Mouse (Mus musculus) forebrain, embryonic 14.5 days (tissue): ENCODE measurements around the gene Stk31. TPM values are rescaled to one million over a fixed set of nuclear protein-coding genes. Genes with fewer than 3 reads are reported as not detected.
"Not testable (repeated sequence)": the region's sequence is repeated elsewhere in the genome, so short reads cannot be mapped to it uniquely, and the experiment has no call there.

ENCODE experiments used
- ATAC-seq: fragments of 200-750 bp; cut with Nextera tagmentation; 2 replicates; pipeline ENCODE4 v1.8.0; 2017; ENCODE audit warnings: mild to moderate bottlenecking, moderate library complexity
- DNase-seq: peaks from one replicate; pipeline ENCODE4 v3.0.0-alpha.2; 2015; ENCODE audit warnings: low spot score
- H3K27ac ChIP-seq: fragments of 300-500 bp; sonication (generic); 2 replicates; pipeline ENCODE4 v1.5.1; 2014; ENCODE audit warnings: low read depth, mild to moderate bottlenecking, control low read depth, low read length, moderate library complexity
- H3K27me3 ChIP-seq: fragments of 300-500 bp; sonication (generic); replicated peaks from 2 replicates; pipeline ENCODE4 v1.6.1; 2014; ENCODE audit warnings: low read length, control low read depth, mixed read lengths; ENCODE audit not compliant: control insufficient read depth, insufficient read depth
- H3K36me3 ChIP-seq: fragments of 300-500 bp; sonication (generic); 2 replicates; pipeline ENCODE4 v1.6.1; 2014; ENCODE audit warnings: low read length, control low read depth; ENCODE audit not compliant: control insufficient read depth, insufficient read depth
- H3K4me1 ChIP-seq: fragments of 300-500 bp; sonication (generic); 2 replicates; pipeline ENCODE4 v1.6.1; 2014; ENCODE audit warnings: antibody characterized with exemption, low read length, control low read depth; ENCODE audit not compliant: control insufficient read depth, insufficient read depth
- H3K4me2 ChIP-seq: fragments of 300-500 bp; sonication (generic); 2 replicates; pipeline ENCODE4 v1.6.1; 2014; ENCODE audit warnings: mild to moderate bottlenecking, control low read depth, low read length
- H3K4me3 ChIP-seq: fragments of 300-500 bp; sonication (generic); 2 replicates; pipeline ENCODE4 v1.5.1; 2014; ENCODE audit warnings: low read depth, low read length, control low read depth
- H3K9ac ChIP-seq: fragments of 300-500 bp; sonication (generic); 2 replicates; pipeline ENCODE4 v1.6.1; 2014; ENCODE audit warnings: mild to moderate bottlenecking, low read length, control low read depth, moderate library complexity
- H3K9me3 ChIP-seq: fragments of 300-500 bp; sonication (generic); replicated peaks from 2 replicates; pipeline ENCODE4 v1.6.1; 2016; ENCODE audit warnings: low read length, control low read depth, mixed read lengths; ENCODE audit not compliant: control insufficient read depth
- WGBS: fragments of 180-500 bp; shearing (Covaris S2); extraction: QIAGEN DNeasy Blood & Tissue Kit; methylation state at CpG from one replicate; pipeline ENCODE4 v1.1.7; 2014; 5-methylcytosine and 5-hydroxymethylcytosine counted together
- polyA plus RNA-seq: library from polyadenylated mRNA; unstranded; fragments of >200 nt; fragmentation: Nextera tagmentation; extraction: Ambion mirVana; gene quantifications from 2 replicates; pipeline ENCODE4 v1.2.1, GENCODE M21; 2014

Stk31 gene
- polyA plus RNA-seq, 1 experiment from 2014 or later = not detected

DNA sequence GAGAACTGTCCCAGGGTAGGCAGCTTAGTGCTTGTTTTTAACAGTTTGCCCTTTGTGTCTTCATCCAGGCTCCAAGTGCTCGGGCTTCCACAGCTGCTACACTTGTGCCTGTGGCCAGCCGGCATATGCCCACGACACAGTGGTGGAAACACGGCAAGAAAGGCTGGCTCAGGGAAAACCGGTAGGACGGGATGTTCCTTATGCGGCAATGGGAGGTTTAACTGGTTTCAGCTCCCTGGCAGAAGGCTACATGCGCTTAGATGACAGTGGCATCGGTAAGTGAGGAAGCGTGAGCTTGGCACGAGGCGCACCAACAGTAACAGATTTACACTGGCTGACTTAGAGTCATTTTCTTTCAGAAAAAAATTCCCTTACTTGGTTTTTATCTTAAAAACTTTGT is 17.1 kb upstream of the Stk31 start:
- Histone ChIP-seq H3K27me3 (no peaks in the 10 kb centered on the region), H3K4me1 (no peaks in the 10 kb centered on the region), H3K9ac (no peak overlapping the region), H3K9me3 (no peaks in the 10 kb centered on the region), H3K4me3 (no peak overlapping the region), H3K36me3 (no peaks in the 10 kb centered on the region), H3K4me2 (no peak overlapping the region), H3K27ac (no peak overlapping the region)
- 70% methylated on average over 12 of the region's 12 CpGs for WGBS
- no peak for ATAC-seq
- DNase-seq = no peak

DNA sequence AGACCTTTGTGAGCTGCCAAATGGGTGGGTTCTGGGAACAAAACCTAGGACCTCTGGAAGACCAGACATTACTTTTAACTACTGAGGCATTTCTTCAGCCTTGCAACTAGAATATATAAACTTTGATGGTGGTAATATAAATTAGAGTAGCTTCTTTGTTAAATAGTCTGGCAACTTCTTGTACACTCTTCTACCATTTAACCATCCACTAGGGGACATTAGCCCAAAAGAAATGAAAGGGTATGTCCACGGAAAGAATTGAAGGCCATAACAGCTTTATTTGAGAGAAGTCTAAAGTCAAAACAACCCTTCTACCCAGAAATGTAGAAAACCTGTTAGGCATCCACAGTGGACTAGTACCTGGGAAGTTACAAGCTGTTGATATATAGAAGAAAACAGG is 1.1 kb upstream of the Stk31 start:
- Histone ChIP-seq H3K36me3 (no peaks in the 10 kb centered on the region), H3K4me1 (no peaks in the 10 kb centered on the region), H3K4me3 (no peak overlapping the region), H3K4me2 (no peak overlapping the region), H3K27me3 (no peaks in the 10 kb centered on the region), H3K27ac (no peak overlapping the region), H3K9me3 (no peaks in the 10 kb centered on the region), H3K9ac (no peak overlapping the region)
- DNase-seq (no peak), ATAC-seq (no peak)
- WGBS = 65% methylated on average over 1 of the region's 1 CpGs

DNA sequence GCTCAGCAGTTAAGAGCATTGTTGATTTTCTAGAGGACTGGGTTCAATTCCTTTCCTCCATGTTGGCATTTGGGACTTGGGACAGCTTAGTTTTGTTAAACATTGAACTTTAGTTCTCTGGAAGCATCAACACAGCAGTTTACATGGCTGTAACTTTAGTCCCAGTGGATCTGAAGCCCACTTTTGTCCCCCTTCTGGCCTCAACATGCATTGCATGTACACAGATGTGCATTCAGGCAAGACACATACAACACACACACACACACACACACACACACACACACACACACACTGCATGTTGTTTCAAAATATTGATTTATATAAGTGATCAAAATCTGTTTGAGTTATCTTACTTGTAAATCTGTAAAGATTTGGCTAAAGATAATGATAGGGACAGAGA is 2.1 kb downstream of the Stk31 start:
- DNase-seq (peak; percentile 34), ATAC-seq (no peak)
- no peaks in the 10 kb centered on the region for H3K9me3 ChIP-seq
- H3K4me2 ChIP-seq = no peak overlapping the region
- no peaks in the 10 kb centered on the region for H3K27me3 ChIP-seq
- H3K4me1 ChIP-seq = no peaks in the 10 kb centered on the region
- H3K36me3 ChIP-seq = no peaks in the 10 kb centered on the region
- H3K9ac ChIP-seq = no peak overlapping the region
- no peak overlapping the region for H3K27ac ChIP-seq
- H3K4me3 ChIP-seq = no peak overlapping the region

DNA sequence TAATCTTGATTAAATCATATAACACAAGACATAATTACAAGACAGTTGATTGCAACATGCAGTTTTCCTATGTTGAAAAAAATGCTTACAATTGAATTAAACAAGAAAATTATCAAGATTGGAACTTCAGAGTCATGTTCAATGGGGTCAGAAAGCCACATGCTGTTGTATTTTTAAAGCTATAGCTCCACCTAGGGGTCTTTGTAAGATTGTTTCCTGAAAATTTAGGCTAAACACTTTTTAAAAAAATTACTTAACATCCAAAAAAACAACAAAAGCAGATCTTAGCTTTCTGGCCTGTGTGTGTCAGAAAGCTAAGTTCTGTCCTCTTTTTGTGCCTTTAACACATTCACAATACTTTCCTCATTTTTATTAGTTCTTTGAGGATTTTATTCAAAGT is 3.0 kb downstream of the Stk31 start:
- no peaks in the 10 kb centered on the region for H3K4me1 ChIP-seq
- no peaks in the 10 kb centered on the region for H3K27me3 ChIP-seq
- peak; percentile 74 for DNase-seq
- no peak overlapping the region for H3K9ac ChIP-seq
- H3K36me3 ChIP-seq = no peaks in the 10 kb centered on the region
- no peaks in the 10 kb centered on the region for H3K9me3 ChIP-seq
- no peak for ATAC-seq
- H3K27ac ChIP-seq = no peak overlapping the region
- no peak overlapping the region for H3K4me2 ChIP-seq
- no peak overlapping the region for H3K4me3 ChIP-seq

DNA sequence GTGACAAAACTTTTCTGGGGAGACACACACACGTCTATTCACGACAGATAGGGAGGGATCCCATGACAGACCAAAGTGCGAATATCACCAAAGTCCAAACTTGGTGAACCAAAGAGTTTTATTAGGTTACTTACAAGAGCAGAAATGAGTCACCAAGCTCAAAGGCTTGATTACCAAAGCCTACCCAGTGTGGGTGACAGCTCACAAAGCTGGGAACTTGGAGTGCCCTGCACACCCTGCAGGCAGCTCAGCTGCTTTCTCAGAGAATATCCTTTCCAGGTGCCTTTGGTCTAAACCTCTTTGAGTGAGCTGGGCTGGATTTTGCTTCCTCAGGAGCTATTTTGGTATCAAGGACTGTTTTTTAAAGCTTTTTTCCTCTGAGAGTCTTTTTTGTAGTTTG is 15.4 kb downstream of the Stk31 start:
- no peaks in the 10 kb centered on the region for H3K27me3 ChIP-seq
- no peaks in the 10 kb centered on the region for H3K9me3 ChIP-seq
- no peak for ATAC-seq
- no peak for DNase-seq
- H3K4me2 ChIP-seq = no peak overlapping the region
- no peak overlapping the region for H3K4me3 ChIP-seq
- no peaks in the 10 kb centered on the region for H3K4me1 ChIP-seq
- WGBS = 86% methylated on average over 3 of the region's 3 CpGs
- no peak overlapping the region for H3K9ac ChIP-seq
- no peaks in the 10 kb centered on the region for H3K36me3 ChIP-seq
- H3K27ac ChIP-seq = no peak overlapping the region

DNA sequence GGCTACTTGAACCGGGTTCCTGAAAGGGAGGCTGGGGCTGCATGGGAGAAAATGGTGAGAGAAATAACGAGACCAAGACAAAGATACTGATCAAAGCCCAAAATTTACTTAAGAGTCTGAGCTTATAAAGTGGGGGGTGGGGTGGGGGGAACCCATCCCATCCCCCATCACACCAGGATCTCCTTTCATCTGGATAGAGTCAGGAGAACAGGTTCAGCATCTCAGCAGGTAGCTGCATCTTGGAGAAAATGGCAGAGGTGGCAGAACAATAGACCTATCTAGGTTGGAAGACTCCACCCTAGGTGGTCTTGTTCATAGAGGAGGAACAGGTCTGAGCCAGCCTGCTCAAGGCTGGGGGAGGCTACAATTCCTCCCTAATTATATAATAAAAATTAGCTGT is 17.6 kb downstream of the Stk31 start:
- DNase-seq, H3K27ac ChIP-seq, H3K4me3 ChIP-seq, H3K4me1 ChIP-seq, H3K4me2 ChIP-seq, H3K36me3 ChIP-seq, H3K9ac ChIP-seq, ATAC-seq, H3K27me3 ChIP-seq, H3K9me3 ChIP-seq: not testable (repeated sequence)
- WGBS = 42% methylated on average over 2 of the region's 2 CpGs

DNA sequence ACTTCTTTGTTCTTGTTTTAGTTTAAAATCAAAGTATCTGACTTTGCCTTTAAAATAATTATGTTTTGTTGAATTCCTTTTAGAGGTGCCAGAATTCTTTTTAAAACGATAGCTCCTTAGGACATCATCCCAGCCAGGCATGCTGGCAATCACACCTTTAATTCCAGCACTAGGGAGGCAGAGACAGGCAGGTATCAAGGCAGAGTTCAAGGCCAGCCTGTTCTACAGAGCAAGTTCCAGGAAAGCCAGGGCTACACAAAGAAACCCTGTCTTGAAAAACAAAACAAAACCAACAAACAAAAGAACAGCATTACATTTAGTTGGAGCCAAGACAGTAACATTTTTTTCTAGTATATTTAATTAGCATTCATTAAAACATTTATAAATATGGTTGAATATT is 20.6 kb downstream of the Stk31 start:
- Histone ChIP-seq H3K27ac (no peak overlapping the region), H3K4me3 (no peak overlapping the region), H3K36me3 (no peaks in the 10 kb centered on the region), H3K4me2 (no peak overlapping the region), H3K9me3 (no peaks in the 10 kb centered on the region), H3K9ac (no peak overlapping the region), H3K27me3 (no peaks in the 10 kb centered on the region), H3K4me1 (no peaks in the 10 kb centered on the region)
- ATAC-seq = no peak
- DNase-seq = no peak
- 81% methylated on average over 1 of the region's 1 CpGs for WGBS

DNA sequence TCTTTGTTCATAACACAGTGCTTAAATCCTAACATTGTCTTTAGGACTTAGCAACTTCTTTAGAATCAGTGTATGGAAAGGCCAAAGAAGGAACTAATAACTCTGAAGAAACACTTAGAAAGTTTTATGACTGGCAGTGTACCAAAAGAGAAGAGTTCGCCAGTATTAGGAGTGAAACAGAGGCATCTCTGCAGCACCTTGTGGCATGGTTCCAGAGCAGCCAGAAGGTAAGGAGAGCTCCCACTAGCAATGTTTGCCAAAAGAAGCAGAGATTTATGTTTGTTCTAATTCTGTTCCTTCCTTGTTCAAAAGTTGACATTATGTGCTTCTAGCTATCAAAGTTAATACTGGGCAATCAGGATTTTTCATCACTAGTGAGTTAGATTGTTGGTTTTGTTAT is 41.9 kb downstream of the Stk31 start:
- H3K27me3 ChIP-seq = no peaks in the 10 kb centered on the region
- no peak overlapping the region for H3K27ac ChIP-seq
- 88% methylated on average over 1 of the region's 1 CpGs for WGBS
- H3K4me1 ChIP-seq = no peaks in the 10 kb centered on the region
- H3K4me2 ChIP-seq = no peak overlapping the region
- no peaks in the 10 kb centered on the region for H3K36me3 ChIP-seq
- DNase-seq = no peak
- no peak overlapping the region for H3K4me3 ChIP-seq
- H3K9me3 ChIP-seq = no peaks in the 10 kb centered on the region
- H3K9ac ChIP-seq = no peak overlapping the region
- ATAC-seq = no peak

DNA sequence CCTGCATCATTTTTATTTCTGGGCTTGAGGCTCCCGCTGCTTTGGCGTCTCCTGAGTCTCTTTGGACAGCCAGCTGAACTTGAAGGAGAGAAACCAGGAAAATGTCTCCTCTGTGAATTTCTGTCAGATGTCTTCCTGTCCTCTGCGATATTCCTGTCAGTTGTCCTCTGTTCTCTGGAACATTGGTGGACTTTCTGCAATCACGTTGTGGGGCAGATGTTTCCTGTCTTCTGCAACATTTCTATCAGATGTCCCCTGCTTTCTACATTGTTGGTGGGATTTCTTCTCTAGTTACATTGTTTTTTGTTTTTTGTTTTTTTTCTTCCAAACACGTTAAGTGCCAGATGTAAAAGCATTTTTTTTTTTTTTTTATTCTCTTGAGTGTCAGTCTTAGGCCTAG is 62.7 kb downstream of the Stk31 start:
- Histone ChIP-seq H3K9ac (no peak overlapping the region), H3K9me3 (no peaks in the 10 kb centered on the region), H3K27me3 (no peaks in the 10 kb centered on the region), H3K27ac (no peak overlapping the region), H3K4me2 (no peak overlapping the region), H3K4me1 (no peaks in the 10 kb centered on the region), H3K36me3 (no peaks in the 10 kb centered on the region), H3K4me3 (no peak overlapping the region)
- no peak for DNase-seq
- ATAC-seq = no peak
- WGBS = 85% methylated on average over 5 of the region's 5 CpGs

DNA sequence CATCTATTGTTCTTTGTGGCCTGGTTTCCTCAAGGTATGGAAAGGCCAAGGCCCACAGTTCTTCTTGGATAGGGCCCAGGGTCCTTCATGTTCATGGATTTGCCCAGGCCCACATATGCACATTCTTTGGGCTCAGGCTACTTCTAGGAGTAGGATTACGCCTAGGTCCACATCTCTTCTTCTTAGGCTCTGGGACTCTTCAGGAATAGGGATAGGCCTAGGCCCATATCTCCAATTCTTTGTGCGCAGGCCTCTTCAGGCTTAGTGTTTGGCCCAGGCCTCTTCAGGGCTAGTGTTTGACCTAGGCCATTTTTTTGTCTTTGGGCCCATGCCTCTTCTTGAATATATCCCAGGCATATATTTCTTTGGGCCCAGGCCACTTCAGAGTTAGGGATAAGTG is 87.8 kb downstream of the Stk31 start:
- no peaks in the 10 kb centered on the region for H3K27me3 ChIP-seq
- H3K9me3 ChIP-seq = peaks cover 7% of the 10 kb centered on the region
- H3K9ac ChIP-seq = no peak overlapping the region
- 94% methylated on average over 2 of the region's 2 CpGs for WGBS
- no peak overlapping the region for H3K4me3 ChIP-seq
- no peaks in the 10 kb centered on the region for H3K36me3 ChIP-seq
- no peak for DNase-seq
- no peak for ATAC-seq
- H3K27ac ChIP-seq = no peak overlapping the region
- no peaks in the 10 kb centered on the region for H3K4me1 ChIP-seq
- H3K4me2 ChIP-seq = no peak overlapping the region
